Mouse (Mus musculus): ENCODE measurements around the gene Rab5if. TPM values are rescaled to one million over a fixed set of nuclear protein-coding genes. Genes with fewer than 3 reads are reported as not detected.
A peak's percentile ranks its signal among the peaks of the same experiment; 100 is the strongest.

Gene Rab5if
- polyA plus RNA-seq, 1 experiment = 191 TPM

- Histone ChIP-seq H3K79me2 (ENCODE audit: control insufficient read depth, insufficient read depth) (peaks cover 63% of the 10 kb centered on the region), H3K4me3 (peak overlapping the region; percentile 84), H3ac (ENCODE audit: control insufficient read depth, insufficient read length) (peak overlapping the region; percentile 78), H3K36me3 (ENCODE audit: control insufficient read depth, insufficient read depth) (peaks cover 21% of the 10 kb centered on the region), H3K4me2 (ENCODE audit: low read depth) (peak overlapping the region; percentile 87), H3K27me3 (ENCODE audit: control insufficient read depth, insufficient read depth, insufficient read length) (no peaks in the 10 kb centered on the region)
- no peak for TF ChIP-seq REST (IDR thresholded peaks at IDR 0.05; ENCODE audit: insufficient read depth, insufficient read length)
- no peak for TF ChIP-seq CEBPB (IDR thresholded peaks at IDR 0.05; ENCODE audit: insufficient read depth, poor library complexity, severe bottlenecking)
- no peak for TF ChIP-seq MAX (IDR thresholded peaks at IDR 0.05; ENCODE audit: low read depth)
- TF ChIP-seq E2F4 (IDR thresholded peaks at IDR 0.05; ENCODE audit: insufficient read depth) = no peak
- no peak for TF ChIP-seq TCF12 (IDR thresholded peaks at IDR 0.05; ENCODE audit: insufficient read depth, poor library complexity, severe bottlenecking)
- no peak for TF ChIP-seq MYOG (IDR thresholded peaks at IDR 0.05; ENCODE audit: control insufficient read depth in 1 of 3, insufficient read depth in 1 of 3, insufficient read length in 2 of 3, low read depth in 2 of 3)
- no peak for TF ChIP-seq MYOD1 (IDR thresholded peaks at IDR 0.05; ENCODE audit: control insufficient read depth in 1 of 3, insufficient read length in 2 of 3, low read depth in 2 of 3)
- no peak for TF ChIP-seq USF1 (IDR thresholded peaks at IDR 0.05; ENCODE audit: low read depth)
- no peak for TF ChIP-seq POLR2AphosphoS2 (IDR thresholded peaks at IDR 0.05; ENCODE audit: insufficient read length, low read depth)
- no peak for TF ChIP-seq TCF3 (IDR thresholded peaks at IDR 0.05; ENCODE audit: insufficient read length, low read depth)
- no peak for TF ChIP-seq POLR2A (IDR thresholded peaks at IDR 0.05; ENCODE audit: insufficient read length, low read depth)
- TF ChIP-seq SRF (IDR thresholded peaks at IDR 0.05; ENCODE audit: control insufficient read depth, insufficient read length, low read depth) = no peak
Observed at GRCm38 (mm10) chr2:156864481-156864880, 1.6 kb downstream of the Rab5if start.

GRCm38 (mm10) chr2:156868994-156869393, 6.1 kb downstream of the Rab5if start:
- Histone ChIP-seq H3ac (ENCODE audit: control insufficient read depth, insufficient read length) (no peak overlapping the region), H3K4me3 (no peak overlapping the region), H3K27me3 (ENCODE audit: control insufficient read depth, insufficient read depth, insufficient read length) (no peaks in the 10 kb centered on the region), H3K4me2 (ENCODE audit: low read depth) (no peak overlapping the region), H3K79me2 (ENCODE audit: control insufficient read depth, insufficient read depth) (peaks cover 49% of the 10 kb centered on the region), H3K36me3 (ENCODE audit: control insufficient read depth, insufficient read depth) (peaks cover 40% of the 10 kb centered on the region)
- TF ChIP-seq MYOG (IDR thresholded peaks at IDR 0.05; ENCODE audit: control insufficient read depth in 1 of 3, insufficient read depth in 1 of 3, insufficient read length in 2 of 3, low read depth in 2 of 3) (no peak), REST (IDR thresholded peaks at IDR 0.05; ENCODE audit: insufficient read depth, insufficient read length) (no peak), POLR2A (IDR thresholded peaks at IDR 0.05; ENCODE audit: insufficient read length, low read depth) (no peak), CEBPB (IDR thresholded peaks at IDR 0.05; ENCODE audit: insufficient read depth, poor library complexity, severe bottlenecking) (no peak), MYOD1 (IDR thresholded peaks at IDR 0.05; ENCODE audit: control insufficient read depth in 1 of 3, insufficient read length in 2 of 3, low read depth in 2 of 3) (no peak), TCF3 (IDR thresholded peaks at IDR 0.05; ENCODE audit: insufficient read length, low read depth) (no peak), MAX (IDR thresholded peaks at IDR 0.05; ENCODE audit: low read depth) (no peak), POLR2AphosphoS2 (IDR thresholded peaks at IDR 0.05; ENCODE audit: insufficient read length, low read depth) (no peak), USF1 (IDR thresholded peaks at IDR 0.05; ENCODE audit: low read depth) (no peak), TCF12 (IDR thresholded peaks at IDR 0.05; ENCODE audit: insufficient read depth, poor library complexity, severe bottlenecking) (no peak)

- H3K36me3 ChIP-seq (ENCODE audit: control insufficient read depth, insufficient read depth) = peaks cover 41% of the 10 kb centered on the region
- H3ac ChIP-seq (ENCODE audit: control insufficient read depth, insufficient read length) = no peak overlapping the region
- H3K4me2 ChIP-seq (ENCODE audit: low read depth) = no peak overlapping the region
- no peak for TF ChIP-seq SRF (IDR thresholded peaks at IDR 0.05; ENCODE audit: control insufficient read depth, insufficient read length, low read depth)
- TF ChIP-seq USF1 (IDR thresholded peaks at IDR 0.05; ENCODE audit: low read depth) = no peak
- TF ChIP-seq POLR2A (IDR thresholded peaks at IDR 0.05; ENCODE audit: insufficient read length, low read depth) = no peak
- H3K4me3 ChIP-seq = no peak overlapping the region
- H3K27me3 ChIP-seq (ENCODE audit: control insufficient read depth, insufficient read depth, insufficient read length) = no peaks in the 10 kb centered on the region
- H3K79me2 ChIP-seq (ENCODE audit: control insufficient read depth, insufficient read depth) = peaks cover 44% of the 10 kb centered on the region
Observed at GRCm38 (mm10) chr2:156869554-156869953, 6.6 kb downstream of the Rab5if start.

- Histone ChIP-seq H3K79me2 (ENCODE audit: control insufficient read depth, insufficient read depth) (peaks cover 35% of the 10 kb centered on the region), H3ac (ENCODE audit: control insufficient read depth, insufficient read length) (no peak overlapping the region), H3K4me3 (no peak overlapping the region), H3K27me3 (ENCODE audit: control insufficient read depth, insufficient read depth, insufficient read length) (no peaks in the 10 kb centered on the region), H3K36me3 (ENCODE audit: control insufficient read depth, insufficient read depth) (peaks cover 51% of the 10 kb centered on the region), H3K4me2 (ENCODE audit: low read depth) (no peak overlapping the region)
- TF ChIP-seq MYOG (IDR thresholded peaks at IDR 0.05; ENCODE audit: control insufficient read depth in 1 of 3, insufficient read depth in 1 of 3, insufficient read length in 2 of 3, low read depth in 2 of 3) (no peak), E2F4 (IDR thresholded peaks at IDR 0.05; ENCODE audit: insufficient read depth) (no peak)
Observed at GRCm38 (mm10) chr2:156870519-156870918, 7.6 kb downstream of the Rab5if start.

GRCm38 (mm10) chr2:156873629-156874028, 10.7 kb downstream of the Rab5if start:
- Histone ChIP-seq H3ac (ENCODE audit: control insufficient read depth, insufficient read length) (no peak overlapping the region), H3K4me3 (no peak overlapping the region), H3K27me3 (ENCODE audit: control insufficient read depth, insufficient read depth, insufficient read length) (no peaks in the 10 kb centered on the region), H3K36me3 (ENCODE audit: control insufficient read depth, insufficient read depth) (peaks cover 34% of the 10 kb centered on the region), H3K79me2 (ENCODE audit: control insufficient read depth, insufficient read depth) (peaks cover 15% of the 10 kb centered on the region), H3K4me2 (ENCODE audit: low read depth) (no peak overlapping the region)
- TF ChIP-seq MAX (IDR thresholded peaks at IDR 0.05; ENCODE audit: low read depth) = no peak
- TF ChIP-seq TCF12 (IDR thresholded peaks at IDR 0.05; ENCODE audit: insufficient read depth, poor library complexity, severe bottlenecking) = no peak
- no peak for TF ChIP-seq POLR2AphosphoS2 (IDR thresholded peaks at IDR 0.05; ENCODE audit: insufficient read length, low read depth)
- no peak for TF ChIP-seq SRF (IDR thresholded peaks at IDR 0.05; ENCODE audit: control insufficient read depth, insufficient read length, low read depth)
- TF ChIP-seq E2F4 (IDR thresholded peaks at IDR 0.05; ENCODE audit: insufficient read depth) = no peak
- TF ChIP-seq MYOD1 (IDR thresholded peaks at IDR 0.05; ENCODE audit: control insufficient read depth in 1 of 3, insufficient read length in 2 of 3, low read depth in 2 of 3) = no peak
- TF ChIP-seq REST (IDR thresholded peaks at IDR 0.05; ENCODE audit: insufficient read depth, insufficient read length) = no peak

All from myocyte (in vitro differentiated cells).